In genomic region chr17:86711949-86712348, GRCm38 (mm10) we compare ENCODE assay signal across 18 mouse cellular contexts. TPM values are rescaled to one million over a fixed set of nuclear protein-coding genes. Genes with fewer than 3 reads are reported as not detected.
DNase-seq lines count a peak whose midpoint lies in the region; ATAC-seq and TF ChIP-seq lines count a peak whose summit lies in the region.
"Had no signal": no experiment of that assay in that cellular context is flagged by ENCODE, and none has a peak within 500 bp of the region (broad histone marks: within the 10 kb centered on the region; RNA-seq: fewer than 3 reads in every experiment).

No protein-coding gene starts in this region.

- peak; percentile 77 for TF ChIP-seq EP300 in heart, postnatal 0 days (IDR thresholded peaks at IDR 0.05; ENCODE audit: low read depth)

- no peaks in the 10 kb centered on the region for H3K27me3 ChIP-seq in kidney, postnatal 0 days (ENCODE audit: insufficient read depth, low read length)
- no peaks in the 10 kb centered on the region for H3K27me3 ChIP-seq in heart, postnatal 0 days (ENCODE audit: control insufficient read depth, insufficient read depth, low read length)
- H3K27me3 ChIP-seq: hindbrain, embryonic 15.5 days; midbrain, embryonic 13.5 days had no signal

- H3K4me3 ChIP-seq in kidney, postnatal 0 days (replicated peaks; ENCODE audit: low read depth, low read length) = no peak overlapping the region
- H3K4me3 ChIP-seq in heart, postnatal 0 days (ENCODE audit: low read depth, low read length) = no peak overlapping the region
- H3K4me3 ChIP-seq: hindbrain, embryonic 15.5 days; liver, embryonic 13.5 days; midbrain, embryonic 13.5 days had no signal

- H3K27ac ChIP-seq in kidney, postnatal 0 days = no peak overlapping the region
- peak overlapping the region; percentile 28 for H3K27ac ChIP-seq in heart, postnatal 0 days (ENCODE audit: low read depth)
- H3K27ac ChIP-seq: hindbrain, embryonic 15.5 days; liver, embryonic 13.5 days; midbrain, embryonic 13.5 days had no signal

- H3K36me3 ChIP-seq in kidney, postnatal 0 days (ENCODE audit: insufficient read depth, low read length) = no peaks in the 10 kb centered on the region
- no peaks in the 10 kb centered on the region for H3K36me3 ChIP-seq in heart, postnatal 0 days (replicated peaks; ENCODE audit: control insufficient read depth, insufficient read depth, low read length)
- H3K36me3 ChIP-seq: hindbrain, embryonic 15.5 days; liver, embryonic 13.5 days; midbrain, embryonic 13.5 days had no signal

- H3K4me1 ChIP-seq in kidney, postnatal 0 days (replicated peaks; ENCODE audit: insufficient read depth, low read length) = peaks cover 4% of the 10 kb centered on the region; the same call in 1 of the 2 replicates
- peaks cover 27% of the 10 kb centered on the region for H3K4me1 ChIP-seq in heart, postnatal 0 days (ENCODE audit: control insufficient read depth, insufficient read depth)
- H3K4me1 ChIP-seq: hindbrain, embryonic 15.5 days; midbrain, embryonic 13.5 days had no signal

- H3K9ac ChIP-seq in kidney, postnatal 0 days (ENCODE audit: low read depth, low read length) = no peak overlapping the region
- no peak overlapping the region for H3K9ac ChIP-seq in heart, postnatal 0 days (replicated peaks; ENCODE audit: low read depth, low read length)
- H3K9ac ChIP-seq: hindbrain, embryonic 15.5 days; liver, embryonic 13.5 days; midbrain, embryonic 13.5 days had no signal

- no peak for TF ChIP-seq CTCF in kidney, postnatal 0 days (IDR thresholded peaks at IDR 0.05; ENCODE audit: low read depth)
- TF ChIP-seq CTCF in heart, postnatal 0 days (IDR thresholded peaks at IDR 0.05; ENCODE audit: low read depth) = no peak

- no peak for ATAC-seq in kidney, postnatal 0 days (replicated peaks; ENCODE audit: low FRiP score, low read depth)
- ATAC-seq in heart, postnatal 0 days (ENCODE audit: insufficient read depth, low read depth) = peak; percentile 72
- ATAC-seq: midbrain, embryonic 13.5 days; Patski had no signal

- no peak overlapping the region for H3K4me2 ChIP-seq in kidney, postnatal 0 days (ENCODE audit: low read length)
- H3K4me2 ChIP-seq in heart, postnatal 0 days (ENCODE audit: low read depth, low read length) = no peak overlapping the region
- H3K4me2 ChIP-seq: hindbrain, embryonic 15.5 days; liver, embryonic 13.5 days; midbrain, embryonic 13.5 days had no signal

- peak; percentile 33 for DNase-seq in kidney, postnatal 0 days (ENCODE audit: low spot score)
- DNase-seq in kidney, adult 11 months = no peak
- DNase-seq in ovary, adult 18-20 months (ENCODE audit: low spot score) = peak; percentile 38
- no peak for DNase-seq in ovary, postnatal 14 days (ENCODE audit: low spot score)
- DNase-seq in heart, postnatal 0 days (ENCODE audit: low spot score) = peak; percentile 70
- DNase-seq in testis, postnatal 10 days (ENCODE audit: low spot score) = peak; percentile 48
- DNase-seq in cerebellum, postnatal 25 days = no peak
- DNase-seq in left cerebral cortex, postnatal 25 days (ENCODE audit: low spot score in 2 of 2) = no peak
- DNase-seq: B cell, adult 2 months; cerebellum, adult 11 months; cerebellum, postnatal 36 days; kidney, adult 8-10 months; liver, embryonic 13.5 days; right cerebral cortex, postnatal 25 days; thymus, adult 2 months had no signal

- intact Hi-C loops in left cerebral cortex, postnatal 25 days (cut with DNase I) = no loop called here

- H3K9me3 ChIP-seq in kidney, postnatal 0 days (replicated peaks; ENCODE audit: low read length) = no peaks in the 10 kb centered on the region
- H3K9me3 ChIP-seq in heart, postnatal 0 days (replicated peaks; ENCODE audit: control insufficient read depth, low read length) = no peaks in the 10 kb centered on the region
- H3K9me3 ChIP-seq: hindbrain, embryonic 15.5 days; liver, embryonic 13.5 days; midbrain, embryonic 13.5 days had no signal

- WGBS in kidney, postnatal 0 days = 42% methylated on average over 5 of the region's 5 CpGs
- 17% methylated on average over 5 of the region's 5 CpGs for WGBS in heart, postnatal 0 days

RNA-seq across cellular contexts. Expression of gene Epas1, which starts 41.6 kb away (rescaled TPM):
- 12.8 and 14.3 TPM in 2 replicates for polyA plus RNA-seq in kidney, postnatal 0 days (2015; fragmentation: Nextera tagmentation; extraction: Ambion mirVana)
- 28.7 and 38.3 TPM in 2 replicates for total RNA-seq in heart, postnatal 0 days (2014; rRNA removed; ENCODE audit: low replicate concordance)
- 9.1 and 9.2 TPM in 2 replicates for polyA plus RNA-seq in heart, postnatal 0 days (2015; fragmentation: Nextera tagmentation; extraction: Ambion mirVana)
- total RNA-seq in left cerebral cortex, postnatal 25 days (2021) = 10 to 100 TPM; 82.1 to 90.7 TPM

Comparison
In these comparisons a context has a peak if more than half of its experiments do, and no peak if none do; other contexts are left out.
1. DNase-seq: peak in kidney, postnatal 0 days (single experiment), ovary, adult 18-20 months (single experiment), heart, postnatal 0 days (single experiment) and testis, postnatal 10 days (single experiment); none in kidney, adult 11 months (single experiment), ovary, postnatal 14 days (single experiment), cerebellum, postnatal 25 days (0 of 2) and left cerebral cortex, postnatal 25 days (0 of 2).